Mouse (Mus musculus): Measurements from ENCODE around the gene Arl6ip6. TPM values are rescaled to one million over a fixed set of nuclear protein-coding genes. Genes with fewer than 3 reads are reported as not detected.

Gene Arl6ip6
- polyA plus RNA-seq, 1 experiment from 2014 or later = 19.9 TPM

DNA sequence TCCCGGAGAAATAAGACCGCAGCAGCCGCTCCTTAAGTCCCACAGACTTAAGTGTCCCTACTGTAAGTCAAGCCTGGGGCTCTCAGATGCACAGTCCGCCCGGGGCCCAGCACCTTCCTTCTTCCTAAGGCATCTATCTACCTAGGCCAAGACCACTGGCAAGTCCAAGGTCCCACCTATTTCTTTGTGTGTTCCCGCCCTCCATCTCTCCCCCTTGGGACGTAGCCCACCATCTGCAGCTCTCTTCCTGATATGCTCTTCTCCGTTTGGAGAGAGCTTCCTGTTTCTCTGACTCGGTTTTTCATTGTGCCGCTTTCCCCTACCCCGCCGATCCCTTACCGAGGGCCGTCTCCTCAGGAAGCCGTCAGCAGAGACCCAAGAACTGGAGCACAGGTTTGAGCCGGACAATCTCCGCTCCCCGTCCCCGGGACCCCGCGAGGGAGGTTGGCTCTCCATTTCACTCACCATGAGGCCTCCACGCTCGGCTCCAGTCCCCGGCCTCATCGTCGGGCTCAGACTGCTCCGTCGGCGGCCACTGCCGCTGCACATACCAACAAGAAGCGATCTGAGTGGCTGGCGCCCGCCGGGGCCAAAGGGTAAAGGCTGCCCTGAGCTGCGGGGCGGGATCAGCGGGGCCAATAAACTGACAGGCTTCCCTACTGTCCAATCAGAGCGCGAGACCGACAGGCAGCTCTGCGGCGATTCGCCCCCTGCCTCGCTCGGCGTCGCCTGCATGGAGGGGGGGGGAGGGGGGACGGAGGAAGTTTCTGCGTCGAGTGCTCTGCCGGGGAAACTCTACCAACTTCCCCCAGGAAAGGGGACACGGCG is 628 bp upstream of the Arl6ip6 start, which contains the start of gene Prpf40a:
Prpf40a (minus strand) TSS at position 601 of the 828 bp plus-strand sequence.
- TF ChIP-seq EP300 (IDR thresholded peaks at IDR 0.05; ENCODE audit: low read depth) (no peak), CTCF (IDR thresholded peaks at IDR 0.05; ENCODE audit: low read depth) (no peak)
- peaks cover 12% of the 10 kb centered on the region for H3K4me1 ChIP-seq (ENCODE audit: insufficient read depth)
- under 1% methylated on average over 49 of the region's 53 CpGs for WGBS (ENCODE audit: insufficient replicate concordance)
- peak within 1 kb of the TSS; percentile 94 for H3K9ac ChIP-seq (replicated peaks)
- H3K27ac ChIP-seq (ENCODE audit: low read depth) = peak within 1 kb of the TSS; percentile 100
- no peaks in the 10 kb centered on the region for H3K9me3 ChIP-seq (ENCODE audit: low read length)
- H3K4me2 ChIP-seq (ENCODE audit: low read depth, low read length) = peak within 1 kb of the TSS; percentile 95
- H3K27me3 ChIP-seq (ENCODE audit: insufficient read depth, low read length) = no peaks in the 10 kb centered on the region
- peaks cover 21% of the 10 kb centered on the region for H3K36me3 ChIP-seq (replicated peaks; ENCODE audit: insufficient read depth, low read length)
- ATAC-seq (peak; percentile 92), DNase-seq (peak; percentile 100)
- H3K4me3 ChIP-seq (ENCODE audit: low read depth, low read length) = peak within 1 kb of the TSS; percentile 86

DNA sequence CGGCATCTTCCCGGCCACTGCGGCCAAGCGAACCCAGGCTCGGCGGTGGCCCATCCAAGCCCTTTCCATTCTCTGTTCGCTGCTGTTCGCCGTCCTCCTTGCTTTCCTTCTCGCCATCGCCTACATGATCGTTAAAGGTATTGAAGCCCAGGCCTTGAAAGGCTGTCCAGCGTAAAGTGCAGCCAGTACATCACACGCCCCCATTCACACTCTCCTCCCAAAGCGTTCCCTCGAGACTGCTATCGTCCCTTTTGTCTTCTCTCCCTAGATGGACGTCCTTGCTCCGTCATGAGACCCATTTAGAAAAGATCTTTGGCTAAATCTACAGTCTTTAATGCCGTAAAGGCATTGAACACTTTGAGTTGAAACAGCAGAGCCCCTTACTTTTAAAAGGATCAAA is 860 bp downstream of the Arl6ip6 start:
- Histone ChIP-seq H3K27me3 (ENCODE audit: insufficient read depth, low read length) (no peaks in the 10 kb centered on the region), H3K9ac (replicated peaks) (peak overlapping the region; percentile 94), H3K4me3 (ENCODE audit: low read depth, low read length) (peak overlapping the region; percentile 86), H3K9me3 (ENCODE audit: low read length) (no peaks in the 10 kb centered on the region), H3K4me2 (ENCODE audit: low read depth, low read length) (peak overlapping the region; percentile 95), H3K4me1 (ENCODE audit: insufficient read depth) (peaks cover 12% of the 10 kb centered on the region), H3K36me3 (replicated peaks; ENCODE audit: insufficient read depth, low read length) (peaks cover 33% of the 10 kb centered on the region), H3K27ac (ENCODE audit: low read depth) (peak overlapping the region; percentile 100)
- no peak for ATAC-seq
- TF ChIP-seq EP300 (IDR thresholded peaks at IDR 0.05; ENCODE audit: low read depth) = no peak
- TF ChIP-seq CTCF (IDR thresholded peaks at IDR 0.05; ENCODE audit: low read depth) = no peak
- WGBS (ENCODE audit: insufficient replicate concordance) = under 1% methylated on average over 20 of the region's 20 CpGs
- DNase-seq = no peak

DNA sequence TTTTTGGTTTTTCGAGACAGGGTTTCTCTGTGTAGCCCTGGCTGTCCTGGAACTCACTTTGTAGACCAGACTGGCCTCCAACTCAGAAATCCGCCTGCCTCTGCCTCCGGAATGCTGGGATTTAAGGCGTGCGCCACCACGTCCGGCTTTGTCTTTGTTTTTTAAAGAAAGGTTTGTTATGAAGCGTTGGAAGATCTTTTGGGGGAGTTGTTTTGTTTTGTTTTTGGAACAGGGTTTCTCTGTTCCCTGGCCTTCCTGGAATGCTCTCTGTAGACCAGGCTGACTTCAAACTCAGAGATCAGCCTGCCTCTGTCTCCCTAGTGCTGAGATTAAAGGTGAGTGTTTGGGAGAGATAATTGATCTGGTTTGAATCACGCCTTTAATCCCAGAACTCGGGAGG is 4.9 kb downstream of the Arl6ip6 start:
- Histone ChIP-seq H3K4me2 (ENCODE audit: low read depth, low read length) (no peak overlapping the region), H3K9me3 (ENCODE audit: low read length) (no peaks in the 10 kb centered on the region), H3K36me3 (replicated peaks; ENCODE audit: insufficient read depth, low read length) (peaks cover 36% of the 10 kb centered on the region), H3K4me3 (ENCODE audit: low read depth, low read length) (no peak overlapping the region), H3K27me3 (ENCODE audit: insufficient read depth, low read length) (no peaks in the 10 kb centered on the region), H3K27ac (ENCODE audit: low read depth) (no peak overlapping the region), H3K9ac (replicated peaks) (no peak overlapping the region), H3K4me1 (ENCODE audit: insufficient read depth) (0 out of 2 replicates have a peak, but pooled peaks cover 3% of the 10 kb centered on the region)
- 91% methylated on average over 10 of the region's 10 CpGs for WGBS (ENCODE audit: insufficient replicate concordance)
- TF ChIP-seq EP300 (IDR thresholded peaks at IDR 0.05; ENCODE audit: low read depth) = no peak
- TF ChIP-seq CTCF (IDR thresholded peaks at IDR 0.05; ENCODE audit: low read depth) = no peak
- ATAC-seq = no peak
- DNase-seq = no peak

DNA sequence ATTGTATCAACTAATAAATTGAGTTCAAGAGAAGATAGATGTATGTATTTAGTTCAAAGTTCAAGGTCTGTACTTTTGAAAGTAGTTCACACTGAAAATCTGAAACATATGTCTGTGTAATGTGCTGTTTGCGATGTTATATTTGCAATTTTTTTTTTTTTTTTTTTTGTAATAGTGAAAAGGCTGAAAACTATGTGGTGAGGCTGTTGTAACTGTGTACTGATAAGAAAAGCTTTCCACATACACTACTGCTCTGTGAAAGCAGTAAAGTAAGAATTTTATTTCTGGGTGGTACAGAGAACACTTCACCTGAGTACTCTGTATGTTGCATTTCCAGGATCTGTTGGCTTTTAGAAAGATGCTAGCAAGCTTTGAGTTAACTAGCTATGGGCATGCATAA is 7.7 kb downstream of the Arl6ip6 start:
- ATAC-seq = no peak
- no peaks in the 10 kb centered on the region for H3K27me3 ChIP-seq (ENCODE audit: insufficient read depth, low read length)
- no peak overlapping the region for H3K9ac ChIP-seq (replicated peaks)
- no peak for DNase-seq
- H3K4me2 ChIP-seq (ENCODE audit: low read depth, low read length) = no peak overlapping the region
- WGBS (ENCODE audit: insufficient replicate concordance) = 85% methylated on average over 1 of the region's 1 CpGs
- H3K9me3 ChIP-seq (ENCODE audit: low read length) = no peaks in the 10 kb centered on the region
- no peak overlapping the region for H3K27ac ChIP-seq (ENCODE audit: low read depth)
- H3K36me3 ChIP-seq (replicated peaks; ENCODE audit: insufficient read depth, low read length) = peaks cover 39% of the 10 kb centered on the region
- no peak overlapping the region for H3K4me3 ChIP-seq (ENCODE audit: low read depth, low read length)
- H3K4me1 ChIP-seq (ENCODE audit: insufficient read depth) = no peaks in the 10 kb centered on the region
- TF ChIP-seq CTCF (IDR thresholded peaks at IDR 0.05; ENCODE audit: low read depth) = no peak
- no peak for TF ChIP-seq EP300 (IDR thresholded peaks at IDR 0.05; ENCODE audit: low read depth)

DNA sequence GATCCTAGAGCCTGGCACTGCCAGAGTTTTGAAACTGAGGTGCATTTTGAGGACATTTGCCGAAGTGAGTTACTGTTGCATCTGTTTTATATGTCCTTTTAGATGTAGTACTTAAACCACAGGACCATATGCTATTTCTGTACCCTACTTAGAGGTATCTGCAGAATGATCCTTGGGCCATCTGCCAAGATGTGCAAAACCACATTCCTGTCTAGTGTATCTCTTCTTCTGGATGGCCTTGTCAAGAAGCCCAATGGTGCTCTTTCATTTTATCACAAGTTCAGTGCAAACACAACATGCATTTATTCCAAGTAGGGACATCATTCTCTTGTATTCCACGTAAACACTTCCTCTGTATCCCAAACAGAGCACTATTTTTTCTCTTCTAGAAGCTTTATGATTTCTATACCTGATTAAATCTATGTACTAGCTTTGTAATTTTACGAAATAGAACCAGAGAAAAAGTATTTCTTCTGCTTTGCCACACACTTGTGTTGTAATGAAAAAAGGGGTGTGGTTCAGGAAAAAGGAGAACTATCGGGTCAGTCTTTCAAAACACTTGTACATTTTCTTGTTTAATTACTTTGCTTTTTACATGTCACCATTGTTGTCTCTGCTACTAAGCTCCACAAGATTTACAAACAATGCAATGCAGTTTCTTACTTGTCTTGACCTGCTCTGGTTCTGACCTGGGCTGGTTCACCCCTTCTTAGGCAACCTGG is 8.8 kb downstream of the Arl6ip6 start:
- Histone ChIP-seq H3K9ac (replicated peaks) (no peak overlapping the region), H3K4me2 (ENCODE audit: low read depth, low read length) (peak overlapping the region; percentile 16; the same call in 1 of the 2 replicates), H3K27me3 (ENCODE audit: insufficient read depth, low read length) (no peaks in the 10 kb centered on the region), H3K4me3 (ENCODE audit: low read depth, low read length) (no peak overlapping the region), H3K36me3 (replicated peaks; ENCODE audit: insufficient read depth, low read length) (peaks cover 37% of the 10 kb centered on the region), H3K9me3 (ENCODE audit: low read length) (no peaks in the 10 kb centered on the region), H3K27ac (ENCODE audit: low read depth) (0 out of 2 replicates have a peak overlapping the region, but pooled peaks have one; percentile 13), H3K4me1 (ENCODE audit: insufficient read depth) (no peaks in the 10 kb centered on the region)
- ATAC-seq (no peak), DNase-seq (no peak)
- 65% methylated on average over 4 of the region's 4 CpGs for WGBS (ENCODE audit: insufficient replicate concordance)
- TF ChIP-seq EP300 (IDR thresholded peaks at IDR 0.05; ENCODE audit: low read depth) (0 out of 2 replicates have a peak, but pooled peaks have one; percentile 13), CTCF (IDR thresholded peaks at IDR 0.05; ENCODE audit: low read depth) (no peak)
